Mouse (Mus musculus) lung, embryonic 16.5 days (tissue): ENCODE data around the gene Srcin1. TPM values are rescaled to one million over a fixed set of nuclear protein-coding genes. Genes with fewer than 3 reads are reported as not detected.

Source experiments
- ATAC-seq: fragments of 200-750 bp; cut with Nextera tagmentation; 2 replicates; pipeline ENCODE4 v1.8.0; 2017; ENCODE audit warnings: low read depth, mild to moderate bottlenecking, moderate library complexity
- H3K27ac ChIP-seq: fragments of 300-500 bp; sonication (generic); 2 replicates; pipeline ENCODE4 v1.5.1; 2014; ENCODE audit warnings: mild to moderate bottlenecking, control low read depth, low read length
- H3K27me3 ChIP-seq: fragments of 300-500 bp; sonication (generic); 2 replicates; pipeline ENCODE4 v1.6.1; 2014; ENCODE audit warnings: low read depth, low read length, mixed read lengths; ENCODE audit not compliant: control insufficient read depth, insufficient read depth
- H3K36me3 ChIP-seq: fragments of 300-500 bp; sonication (generic); 2 replicates; pipeline ENCODE4 v1.6.1; 2014; ENCODE audit warnings: low read length; ENCODE audit not compliant: control insufficient read depth, insufficient read depth
- H3K4me1 ChIP-seq: fragments of 300-500 bp; sonication (generic); replicated peaks from 2 replicates; pipeline ENCODE4 v1.6.1; 2014; ENCODE audit warnings: low read length, mixed read lengths; ENCODE audit not compliant: control insufficient read depth, insufficient read depth
- H3K4me2 ChIP-seq: fragments of 300-500 bp; sonication (generic); 2 replicates; pipeline ENCODE4 v1.6.1; 2014; ENCODE audit warnings: low read depth, low read length, control low read depth
- H3K4me3 ChIP-seq: fragments of 300-500 bp; sonication (generic); 2 replicates; pipeline ENCODE4 v1.5.1; 2014; ENCODE audit warnings: mild to moderate bottlenecking, low read length, control low read depth
- H3K9ac ChIP-seq: fragments of 300-500 bp; sonication (generic); 2 replicates; pipeline ENCODE4 v1.6.1; 2014; ENCODE audit warnings: low read length, control low read depth
- H3K9me3 ChIP-seq: fragments of 300-500 bp; sonication (generic); 2 replicates; pipeline ENCODE4 v1.6.1; 2016; ENCODE audit warnings: low read length; ENCODE audit not compliant: control insufficient read depth
- whole genome bisulfite sequencing: fragments of 180-500 bp; shearing (Covaris S2); extraction: QIAGEN DNeasy Blood & Tissue Kit; methylation state at CpG from one replicate; pipeline ENCODE4 v1.1.7; 2014; 5-methylcytosine and 5-hydroxymethylcytosine counted together
- polyA plus RNA-seq: library from polyadenylated mRNA; unstranded; fragments of >200 nt; fragmentation: Nextera tagmentation; extraction: Ambion mirVana; gene quantifications from 2 replicates; pipeline ENCODE4 v1.2.1, GENCODE M21; 2015

Gene Srcin1
- polyA plus RNA-seq, 1 experiment from 2014 or later: 0.70 TPM

DNA sequence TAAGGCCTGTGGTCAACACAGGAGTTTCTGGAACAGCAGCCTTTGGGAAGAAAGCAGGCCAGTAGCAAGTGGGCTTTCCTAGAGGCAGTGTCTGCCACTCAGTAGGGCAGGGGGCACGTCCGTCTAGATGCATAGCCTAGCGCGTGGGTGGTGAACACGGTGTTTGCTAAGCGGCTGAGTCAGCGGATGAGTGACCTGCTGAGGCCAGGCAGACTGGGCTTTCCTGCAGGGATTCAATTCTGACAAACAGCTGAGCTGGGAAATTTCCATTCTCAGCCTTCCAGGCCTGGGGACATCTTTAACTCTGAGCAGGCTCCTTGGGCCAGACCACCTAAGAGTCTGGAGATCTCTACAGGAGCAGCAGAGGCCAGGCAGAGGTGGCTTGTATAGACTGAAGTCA lies 98.6 kb downstream of the Srcin1 start:
- H3K36me3 ChIP-seq: peaks cover 42% of the 10 kb centered on the region
- no peaks in the 10 kb centered on the region for H3K9me3 ChIP-seq
- H3K9ac ChIP-seq: no peak overlapping the region
- H3K4me2 ChIP-seq: no peak overlapping the region
- no peaks in the 10 kb centered on the region for H3K4me1 ChIP-seq
- H3K4me3 ChIP-seq: no peak overlapping the region
- H3K27me3 ChIP-seq: no peaks in the 10 kb centered on the region
- ATAC-seq: no peak
- 76% methylated on average over 7 of the region's 7 CpGs for WGBS
- H3K27ac ChIP-seq: no peak overlapping the region

DNA sequence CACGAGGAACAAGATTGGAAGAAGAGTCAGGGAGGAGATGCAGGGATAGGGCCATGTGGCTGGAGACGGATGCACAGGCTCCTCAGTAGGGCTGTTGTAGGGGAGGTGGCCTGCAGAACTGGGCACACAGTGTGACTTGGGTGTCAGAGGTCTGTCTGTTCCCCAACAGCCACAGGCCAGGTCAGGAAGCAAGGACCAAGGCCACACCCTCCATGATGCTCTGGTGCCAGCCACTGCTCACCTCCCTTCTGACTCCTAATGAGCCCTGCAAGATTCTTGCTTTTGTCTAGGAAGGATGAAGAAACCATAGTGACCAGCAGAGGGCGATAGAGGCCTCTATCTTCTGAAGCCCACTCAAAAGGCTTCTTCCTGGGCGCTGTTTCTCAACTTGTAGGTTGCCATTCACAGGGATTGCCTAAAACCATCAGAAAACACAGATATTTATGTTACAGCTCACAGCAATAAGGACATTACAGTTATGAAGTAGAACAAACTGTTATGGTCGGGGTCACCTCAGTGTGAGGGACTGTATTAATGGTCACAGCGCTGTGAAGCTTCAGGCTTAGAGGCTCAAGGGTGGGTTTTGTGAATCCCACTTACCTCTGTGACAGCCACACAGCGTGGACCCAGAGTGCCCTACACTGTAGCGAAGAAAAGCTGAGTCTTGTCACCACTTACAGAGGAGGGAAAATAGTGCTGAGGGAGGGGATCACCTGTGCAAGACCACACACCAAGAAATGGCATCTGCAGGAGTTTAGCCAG lies 99.5 kb downstream of the Srcin1 start:
- ATAC-seq: peak; percentile 38; the same call in 1 of the 2 replicates
- Histone ChIP-seq H3K4me3 (no peak overlapping the region), H3K36me3 (peaks cover 45% of the 10 kb centered on the region), H3K9me3 (no peaks in the 10 kb centered on the region), H3K4me2 (no peak overlapping the region), H3K4me1 (no peaks in the 10 kb centered on the region), H3K27me3 (no peaks in the 10 kb centered on the region), H3K9ac (no peak overlapping the region), H3K27ac (no peak overlapping the region)
- WGBS: 63% methylated on average over 8 of the region's 8 CpGs

GRCm38 (mm10) chr11:97471276-97471675 lies 104.7 kb downstream of the Srcin1 start:
- no peak for ATAC-seq
- peaks cover 45% of the 10 kb centered on the region for H3K36me3 ChIP-seq
- no peak overlapping the region for H3K27ac ChIP-seq
- H3K27me3 ChIP-seq: no peaks in the 10 kb centered on the region
- no peak overlapping the region for H3K9ac ChIP-seq
- no peaks in the 10 kb centered on the region for H3K4me1 ChIP-seq
- no peaks in the 10 kb centered on the region for H3K9me3 ChIP-seq
- 89% methylated on average over 6 of the region's 6 CpGs for WGBS
- H3K4me3 ChIP-seq: no peak overlapping the region
- no peak overlapping the region for H3K4me2 ChIP-seq

DNA sequence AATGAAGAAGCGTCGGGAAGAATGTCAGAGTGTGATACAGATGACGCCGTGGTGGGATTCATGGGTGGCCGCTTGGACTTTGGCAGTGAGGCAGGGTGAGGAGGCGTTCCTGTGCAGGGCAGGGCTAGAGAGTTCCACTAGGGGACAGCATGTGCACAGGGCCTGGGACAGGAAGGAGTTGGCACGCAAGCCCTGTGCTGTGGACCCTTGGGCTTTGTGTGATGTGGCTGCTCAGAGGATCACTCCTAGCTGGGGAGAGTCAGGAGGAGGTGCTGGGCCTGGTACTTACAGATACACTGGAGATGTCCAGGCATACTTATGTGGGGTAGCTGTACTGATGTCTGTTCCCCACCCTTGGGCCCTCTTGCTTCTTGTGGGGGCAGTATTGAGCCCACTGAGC lies 106.2 kb downstream of the Srcin1 start:
- Histone ChIP-seq H3K4me1 (no peaks in the 10 kb centered on the region), H3K4me2 (no peak overlapping the region), H3K36me3 (peaks cover 47% of the 10 kb centered on the region), H3K27ac (no peak overlapping the region), H3K27me3 (no peaks in the 10 kb centered on the region), H3K4me3 (no peak overlapping the region), H3K9me3 (no peaks in the 10 kb centered on the region), H3K9ac (no peak overlapping the region)
- no peak for ATAC-seq
- 85% methylated on average over 7 of the region's 7 CpGs for WGBS

GRCm38 (mm10) chr11:97468639-97469287 lies 107.2 kb downstream of the Srcin1 start:
- H3K27me3 ChIP-seq: no peaks in the 10 kb centered on the region
- 45% methylated on average over 14 of the region's 14 CpGs for whole genome bisulfite sequencing
- no peaks in the 10 kb centered on the region for H3K9me3 ChIP-seq
- no peak overlapping the region for H3K4me2 ChIP-seq
- H3K4me1 ChIP-seq: no peaks in the 10 kb centered on the region
- ATAC-seq: peak; percentile 65; the same call in 1 of the 2 replicates
- H3K4me3 ChIP-seq: no peak overlapping the region
- peaks cover 50% of the 10 kb centered on the region for H3K36me3 ChIP-seq
- H3K27ac ChIP-seq: no peak overlapping the region
- H3K9ac ChIP-seq: no peak overlapping the region

GRCm38 (mm10) chr11:97466444-97467160 lies 109.4 kb downstream of the Srcin1 start:
- H3K36me3 ChIP-seq: peaks cover 43% of the 10 kb centered on the region
- no peaks in the 10 kb centered on the region for H3K27me3 ChIP-seq
- H3K4me2 ChIP-seq: no peak overlapping the region
- no peaks in the 10 kb centered on the region for H3K4me1 ChIP-seq
- 69% methylated on average over 10 of the region's 10 CpGs for WGBS
- no peak for ATAC-seq
- H3K9me3 ChIP-seq: no peaks in the 10 kb centered on the region
- no peak overlapping the region for H3K4me3 ChIP-seq
- no peak overlapping the region for H3K9ac ChIP-seq
- H3K27ac ChIP-seq: no peak overlapping the region

DNA sequence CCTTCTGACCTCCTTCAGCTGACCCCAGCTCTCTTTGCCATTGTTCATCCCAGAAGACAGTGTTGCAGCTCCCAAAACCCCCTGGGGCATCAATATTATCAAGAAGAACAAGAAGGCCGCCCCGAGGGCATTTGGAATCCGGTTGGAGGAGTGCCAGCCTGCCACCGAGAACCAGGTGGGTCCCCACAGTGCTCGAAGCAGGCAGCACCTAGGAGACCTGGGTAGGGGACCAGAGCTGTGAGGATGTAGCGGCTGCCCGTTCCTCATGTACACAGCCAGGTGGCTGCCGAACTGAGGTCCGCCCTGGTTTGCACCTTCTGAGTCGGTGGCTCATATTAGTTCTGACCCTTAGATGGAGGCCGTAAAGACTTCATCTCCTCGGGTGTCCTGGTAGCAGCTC lies 110.0 kb downstream of the Srcin1 start:
- Histone ChIP-seq H3K27ac (no peak overlapping the region), H3K4me1 (no peaks in the 10 kb centered on the region), H3K36me3 (peaks cover 44% of the 10 kb centered on the region), H3K4me2 (no peak overlapping the region), H3K9ac (no peak overlapping the region), H3K27me3 (no peaks in the 10 kb centered on the region), H3K9me3 (no peaks in the 10 kb centered on the region), H3K4me3 (no peak overlapping the region)
- WGBS: 87% methylated on average over 12 of the region's 12 CpGs
- ATAC-seq: no peak

- H3K36me3 ChIP-seq: peaks cover 51% of the 10 kb centered on the region
- WGBS: 92% methylated on average over 4 of the region's 4 CpGs
- no peak overlapping the region for H3K4me2 ChIP-seq
- no peak for ATAC-seq
- no peaks in the 10 kb centered on the region for H3K9me3 ChIP-seq
- no peaks in the 10 kb centered on the region for H3K27me3 ChIP-seq
- H3K27ac ChIP-seq: no peak overlapping the region
- no peak overlapping the region for H3K4me3 ChIP-seq
- no peak overlapping the region for H3K9ac ChIP-seq
- no peaks in the 10 kb centered on the region for H3K4me1 ChIP-seq
Observed at GRCm38 (mm10) chr11:97463991-97464390, 112.0 kb downstream of the Srcin1 start.

DNA sequence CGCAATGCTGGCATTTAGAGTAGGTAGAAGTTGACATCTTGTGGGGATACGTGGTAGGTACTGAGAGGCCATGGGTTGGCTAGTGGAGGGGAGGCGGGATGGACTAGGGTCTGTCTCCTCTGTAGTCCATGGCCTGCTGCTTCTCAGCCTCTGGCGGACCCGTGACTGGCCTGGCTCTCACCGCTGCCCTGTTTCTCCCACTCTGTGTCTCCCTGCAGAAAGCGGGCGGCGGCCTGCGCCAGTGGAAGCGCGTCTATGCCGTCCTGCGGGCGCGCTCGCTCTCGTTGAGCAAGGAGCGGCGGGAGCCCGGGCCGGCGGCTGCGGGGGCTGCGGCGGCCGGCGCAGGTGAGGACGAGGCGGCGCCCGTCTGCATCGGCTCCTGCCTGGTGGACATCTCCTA lies 112.8 kb downstream of the Srcin1 start:
- peaks cover 53% of the 10 kb centered on the region for H3K36me3 ChIP-seq
- H3K4me2 ChIP-seq: no peak overlapping the region
- ATAC-seq: no peak
- H3K9me3 ChIP-seq: no peaks in the 10 kb centered on the region
- no peak overlapping the region for H3K27ac ChIP-seq
- H3K27me3 ChIP-seq: no peaks in the 10 kb centered on the region
- 61% methylated on average over 32 of the region's 33 CpGs for WGBS
- no peaks in the 10 kb centered on the region for H3K4me1 ChIP-seq
- no peak overlapping the region for H3K9ac ChIP-seq
- H3K4me3 ChIP-seq: no peak overlapping the region
